Mouse (Mus musculus) right cerebral cortex, adult 2 months (tissue): ENCODE results near the gene Taf11.

Experiments used
- DNase-seq, 2 experiments: peaks; one replicate each; pipeline ENCODE4 v3.0.0; 2021 to 2022; ENCODE audit warnings: low spot score in 2 of 2

Gene Taf11

DNA sequence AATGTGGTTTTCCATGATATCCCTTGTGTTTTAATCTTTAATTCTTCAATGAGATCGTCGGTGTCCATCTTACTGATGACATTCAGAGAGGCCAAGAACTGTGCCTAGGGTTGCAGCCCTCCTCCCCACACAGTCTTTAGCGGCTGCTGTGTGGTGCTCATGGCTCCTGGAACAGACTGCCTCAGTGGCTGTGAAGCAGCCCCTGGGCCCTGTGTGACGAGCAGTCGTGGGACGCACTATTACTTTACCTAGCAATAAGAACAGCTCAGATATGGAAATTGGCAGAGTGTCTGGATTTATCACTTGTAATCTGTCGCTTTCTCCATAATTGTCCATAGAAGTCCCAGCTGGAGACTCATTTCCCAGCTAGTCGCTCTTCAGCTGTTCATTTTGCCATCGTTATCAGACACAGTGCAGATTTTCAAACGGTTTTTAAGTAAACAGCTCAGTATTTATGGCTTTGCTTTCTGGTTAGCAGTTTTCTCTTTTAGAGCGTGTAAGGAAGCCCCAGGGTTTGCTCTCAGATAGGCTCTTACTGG lies 12.6 kb upstream of the Taf11 start:
- no peak for DNase-seq

- DNase-seq = no peak
Observed at GRCm38 (mm10) chr17:27920676-27921075, 11.0 kb upstream of the Taf11 start.

DNA sequence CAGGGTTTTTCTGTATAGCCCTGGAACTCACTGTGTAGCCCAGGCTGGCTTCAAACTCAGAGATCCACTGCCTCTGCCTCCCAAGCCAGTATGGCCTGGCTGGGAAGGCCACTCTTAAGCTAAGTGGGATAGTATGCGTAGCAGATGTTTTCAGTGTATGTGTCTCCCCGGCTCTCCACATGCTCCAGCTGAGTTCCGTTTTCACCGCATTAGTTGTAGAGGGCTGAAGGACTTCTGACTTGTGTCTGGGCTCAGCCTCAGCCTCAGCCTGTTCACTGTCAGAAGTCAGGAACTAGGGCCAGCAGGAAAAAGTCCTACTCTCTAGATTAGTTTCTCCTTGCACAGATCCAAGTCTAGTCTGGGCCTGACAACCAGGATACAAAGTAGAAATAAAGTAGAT lies 6.7 kb upstream of the Taf11 start:
- DNase-seq = no peak

GRCm38 (mm10) chr17:27914742-27915141 lies 5.1 kb upstream of the Taf11 start:
- DNase-seq = no peak

- no peak for DNase-seq
Observed at GRCm38 (mm10) chr17:27911371-27911770, 1.7 kb upstream of the Taf11 start.

- DNase-seq = peak; percentile 71 to 72
Observed at GRCm38 (mm10) chr17:27908888-27909621, 589 bp downstream of the Taf11 start, which contains the start of gene Anks1. Gene Anks1, plus strand, starts transcription at chr17:27909306.

DNA sequence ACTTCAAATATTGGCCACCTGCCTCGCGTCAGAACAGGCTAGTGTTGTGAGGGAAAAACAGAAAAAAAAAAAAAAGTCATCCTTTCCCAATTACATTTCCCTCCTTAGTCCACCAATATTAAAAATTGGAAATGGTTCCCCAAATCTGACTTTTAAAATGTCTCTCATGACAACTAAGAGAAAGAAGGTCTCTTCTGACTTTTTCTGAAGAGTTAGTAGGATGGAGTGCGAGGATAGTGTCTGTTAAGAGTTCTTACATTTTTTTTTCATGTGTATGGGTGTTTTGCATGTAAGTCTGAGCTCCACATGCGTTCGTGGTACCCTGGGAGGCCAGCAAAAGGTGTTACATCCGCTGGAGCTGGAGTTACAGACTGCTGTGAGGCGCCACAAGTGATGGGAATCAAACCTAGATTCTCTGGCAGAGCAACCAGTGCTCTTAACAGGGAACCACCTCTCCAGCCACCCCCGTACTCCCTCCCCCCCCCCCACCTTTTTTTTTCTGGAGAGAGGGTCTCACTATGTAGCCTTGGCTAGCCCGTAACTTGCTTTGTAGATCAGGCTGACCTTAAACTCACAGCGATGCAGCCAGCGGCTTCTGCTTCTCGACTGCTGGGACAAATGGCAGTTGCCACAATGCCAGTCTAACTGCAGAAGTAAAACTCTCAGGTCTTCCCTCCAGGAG lies 1.3 kb downstream of the Taf11 start:
- DNase-seq = no peak

GRCm38 (mm10) chr17:27907512-27908205 lies 2.0 kb downstream of the Taf11 start:
- peak; percentile 97 to 98 for DNase-seq

- DNase-seq = no peak
Observed at GRCm38 (mm10) chr17:27886499-27887210, 23.0 kb downstream of the Taf11 start.

- DNase-seq = no peak
Observed at GRCm38 (mm10) chr17:27883994-27884393, 25.6 kb downstream of the Taf11 start.

GRCm38 (mm10) chr17:27883129-27883528 lies 26.5 kb downstream of the Taf11 start:
- no peak for DNase-seq

DNA sequence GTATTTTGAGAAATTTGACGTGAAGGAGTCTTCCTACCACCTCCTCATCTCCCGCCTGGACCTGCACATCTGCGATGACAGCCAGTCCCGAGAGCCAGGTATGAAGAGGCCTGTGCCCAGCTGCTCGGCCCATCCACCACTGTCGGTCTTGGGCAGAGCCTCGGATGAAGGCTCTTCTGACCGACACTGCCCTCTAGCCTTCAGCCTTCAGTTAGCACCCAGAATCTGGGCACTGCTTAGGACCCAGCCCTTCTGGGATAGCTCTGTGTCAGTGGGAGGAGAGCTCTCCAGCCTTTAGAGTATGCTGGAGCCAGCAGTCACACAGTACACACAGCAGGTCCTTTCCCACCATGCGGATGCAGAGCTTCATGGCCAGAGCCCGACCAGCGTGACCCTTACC lies 28.1 kb downstream of the Taf11 start:
- DNase-seq = no peak

GRCm38 (mm10) chr17:27874510-27874909 lies 35.1 kb downstream of the Taf11 start:
- no peak for DNase-seq

DNA sequence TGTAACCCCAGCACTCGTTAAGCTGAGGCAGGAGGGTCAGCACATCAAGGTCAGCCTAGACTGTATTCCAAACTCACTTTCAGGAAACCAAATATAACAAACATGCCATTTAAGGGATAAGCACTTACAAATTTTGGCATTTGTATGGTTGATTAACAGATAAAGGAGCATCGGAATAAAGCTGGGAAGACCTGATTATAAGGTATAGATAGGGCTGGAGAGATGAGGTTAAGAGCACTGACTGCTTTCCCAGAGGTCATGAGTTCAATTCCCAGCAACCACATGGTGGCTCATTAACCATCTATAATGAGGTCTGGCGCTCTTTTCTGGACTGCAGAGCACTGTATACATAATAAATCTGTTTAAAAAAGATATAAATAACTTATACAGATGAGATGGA lies 36.1 kb downstream of the Taf11 start:
- no peak for DNase-seq

DNA sequence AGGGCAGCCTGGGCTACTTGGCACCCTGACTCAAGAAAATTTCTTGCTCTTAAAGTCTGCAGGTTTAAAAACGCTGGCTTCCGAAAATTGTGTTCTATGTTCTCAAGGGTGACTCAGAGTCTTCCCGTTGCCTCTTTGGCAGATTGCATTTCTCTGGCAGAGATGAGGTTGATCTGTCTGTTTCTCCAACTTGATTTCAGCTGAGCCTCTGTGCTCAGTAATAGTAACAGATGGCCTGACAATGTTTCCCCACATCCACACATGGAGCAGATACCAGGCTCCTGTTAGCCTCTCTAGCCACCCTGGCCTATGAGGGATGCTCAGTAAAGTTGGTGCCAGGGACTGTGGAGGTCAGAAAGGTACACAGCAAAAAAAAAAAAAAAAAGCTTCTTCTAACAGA lies 37.8 kb downstream of the Taf11 start:
- peak; percentile 33 to 42 for DNase-seq

- no peak for DNase-seq
Observed at GRCm38 (mm10) chr17:27866737-27867136, 42.9 kb downstream of the Taf11 start.

- no peak for DNase-seq
Observed at GRCm38 (mm10) chr17:27865461-27865860, 44.2 kb downstream of the Taf11 start.

GRCm38 (mm10) chr17:27859131-27859530 lies 50.5 kb downstream of the Taf11 start:
- no peak for DNase-seq

- no peak for DNase-seq
Observed at GRCm38 (mm10) chr17:27857649-27858475, 51.8 kb downstream of the Taf11 start.

DNA sequence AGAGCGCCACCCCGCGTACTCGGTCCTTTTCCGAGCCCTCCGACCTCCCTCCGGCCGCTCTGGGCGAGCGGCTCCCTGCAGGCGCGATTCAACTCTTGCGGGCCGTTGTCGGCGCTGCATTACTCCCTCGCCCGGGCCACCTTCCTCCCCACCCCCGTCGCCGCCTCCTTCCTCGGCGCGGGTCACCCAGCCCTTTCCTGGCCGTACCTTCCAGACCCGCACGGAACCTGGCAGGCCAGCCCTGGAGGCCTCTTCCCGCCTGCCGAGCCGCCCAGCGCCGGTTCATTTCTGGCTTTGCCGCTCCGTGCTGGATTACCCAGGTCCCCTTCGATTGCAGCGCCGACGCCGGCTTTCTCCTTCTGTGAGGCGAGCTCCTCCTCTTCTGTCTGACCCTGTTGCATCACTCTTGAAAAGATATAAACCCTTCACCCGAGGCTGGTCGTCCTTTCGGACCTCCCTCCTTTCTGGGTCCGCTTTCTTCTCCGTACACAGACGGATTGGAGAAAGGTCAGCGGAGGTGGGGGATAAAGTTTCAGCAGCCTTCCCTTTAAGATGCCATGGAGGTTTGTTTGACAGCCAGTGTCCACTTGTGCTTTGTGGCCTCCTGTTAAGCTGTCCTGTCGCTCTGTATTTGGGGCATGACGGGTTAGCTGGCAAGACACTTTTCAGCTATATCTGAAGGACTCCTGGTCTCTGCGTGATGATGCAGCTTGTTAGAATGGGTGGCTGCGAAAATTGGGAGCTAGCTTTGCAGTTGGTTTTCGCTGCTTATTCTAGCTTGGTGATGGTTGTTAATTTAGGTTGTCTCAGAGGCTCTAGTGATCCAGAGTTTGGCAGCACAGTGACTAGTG lies 52.6 kb downstream of the Taf11 start:
- peak; percentile 37 to 44 for DNase-seq
